Mouse (Mus musculus) cortical plate, adult 2 months (tissue): ENCODE data around the gene Hs6st1.

Experiments
- CTCF ChIP-seq: fragments of 200-500 bp; IDR thresholded peaks from 2 replicates; pipeline ENCODE4 v1.5.1; 2011; ENCODE audit warnings: mild to moderate bottlenecking, control low read depth, low read length; ENCODE audit not compliant: insufficient read depth; ENCODE audit errors: extremely low read depth
- POLR2A ChIP-seq: fragments of 200-500 bp; IDR thresholded peaks from 2 replicates; pipeline ENCODE4 v1.6.1; 2011; ENCODE audit warnings: mild to moderate bottlenecking, low read length, control low read depth; ENCODE audit not compliant: insufficient read depth; ENCODE audit errors: extremely low read depth

DNA sequence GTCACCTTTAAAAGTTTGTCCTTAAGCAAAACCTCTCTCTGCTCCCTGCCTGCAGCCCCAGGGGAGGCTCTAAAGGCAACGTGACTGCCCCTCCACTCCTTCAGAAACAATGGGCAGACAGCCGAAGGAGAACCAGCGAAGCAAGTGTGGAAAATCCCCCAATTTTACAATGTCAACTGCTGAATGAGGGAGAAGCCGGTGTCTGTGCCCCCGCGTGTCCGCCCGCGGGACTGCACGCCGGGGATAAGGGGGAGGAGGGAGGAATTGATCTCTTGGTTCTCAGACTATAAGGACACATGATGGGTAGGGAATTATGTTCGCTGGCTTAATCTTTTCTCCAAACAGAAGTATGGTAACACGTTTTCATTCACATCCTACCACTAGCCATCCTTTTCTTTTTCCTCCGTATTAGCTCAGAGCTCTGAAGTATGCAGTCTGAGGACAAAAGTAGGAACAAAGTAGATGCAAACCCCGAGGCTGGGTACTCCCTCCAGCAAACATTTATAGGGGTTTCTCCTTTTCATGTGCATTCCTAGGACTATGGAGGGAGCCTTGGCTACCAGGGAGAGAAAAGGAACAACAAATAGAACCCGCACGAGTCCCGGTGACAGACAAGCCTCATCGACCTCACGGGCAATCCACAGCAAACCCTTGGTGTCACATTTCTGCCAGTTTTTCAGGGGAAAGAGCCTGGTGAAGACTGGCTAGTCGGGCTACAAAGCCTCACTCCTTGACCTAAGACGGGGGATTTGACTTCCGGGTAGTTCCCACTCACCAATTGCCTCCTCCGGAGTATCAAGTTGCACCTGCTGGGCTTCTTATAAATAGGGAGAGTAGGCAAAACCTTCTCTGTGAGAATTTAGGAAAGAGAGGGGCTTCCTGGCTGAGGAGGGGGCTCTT is 3.1 kb upstream of the Hs6st1 start:
- peak; percentile 73 for TF ChIP-seq CTCF
- TF ChIP-seq POLR2A = no peak
